Mouse (Mus musculus) heart, embryonic 13.5 days (tissue): Measurements from ENCODE around the gene Chpf2. TPM values are rescaled to one million over a fixed set of nuclear protein-coding genes. Genes with fewer than 3 reads are reported as not detected.
A peak's percentile ranks its signal among the peaks of the same experiment; 100 is the strongest.

Experiments
- ATAC-seq: fragments of 200-750 bp; cut with Nextera tagmentation; 2 replicates; pipeline ENCODE4 v1.8.0; 2017; ENCODE audit warnings: moderate TSS enrichment; ENCODE audit not compliant: insufficient number of reproducible peaks, low FRiP score, low TSS enrichment; ENCODE audit errors: extremely low read depth
- H3K27ac ChIP-seq: fragments of 300-500 bp; sonication (generic); replicated peaks from 2 replicates; pipeline ENCODE4 v1.5.1; 2015; ENCODE audit warnings: moderate library complexity, mild to moderate bottlenecking, inconsistent platforms
- H3K27me3 ChIP-seq: fragments of 300-500 bp; sonication (generic); replicated peaks from 2 replicates; pipeline ENCODE4 v1.6.1; 2015; ENCODE audit warnings: mild to moderate bottlenecking, inconsistent platforms
- H3K36me3 ChIP-seq: fragments of 300-500 bp; sonication (generic); 2 replicates; pipeline ENCODE4 v1.6.1; 2015; ENCODE audit warnings: mild to moderate bottlenecking, inconsistent platforms
- H3K4me1 ChIP-seq: fragments of 300-500 bp; sonication (generic); 2 replicates; pipeline ENCODE4 v1.6.1; 2015; ENCODE audit warnings: inconsistent platforms
- H3K4me2 ChIP-seq: fragments of 300-500 bp; sonication (generic); 2 replicates; pipeline ENCODE4 v1.6.1; 2015; ENCODE audit warnings: inconsistent platforms, mild to moderate bottlenecking, moderate library complexity
- H3K4me3 ChIP-seq: fragments of 300-500 bp; sonication (generic); 2 replicates; pipeline ENCODE4 v1.5.1; 2015; ENCODE audit warnings: moderate library complexity, mild to moderate bottlenecking, inconsistent platforms
- H3K9ac ChIP-seq: fragments of 300-500 bp; sonication (generic); 2 replicates; pipeline ENCODE4 v1.6.1; 2015; ENCODE audit warnings: inconsistent platforms, mild to moderate bottlenecking, moderate library complexity
- H3K9me3 ChIP-seq: fragments of 300-500 bp; sonication (generic); 2 replicates; pipeline ENCODE4 v1.6.1; 2016; ENCODE audit warnings: inconsistent platforms
- WGBS: fragments of 180-500 bp; shearing (Covaris S2); methylation state at CpG from one replicate; pipeline ENCODE4 v1.1.7; 2015; ENCODE audit warnings: mixed read lengths; 5-methylcytosine and 5-hydroxymethylcytosine counted together
- polyA plus RNA-seq: library from polyadenylated mRNA; unstranded; fragments of >200 nt; fragmentation: Nextera tagmentation; extraction: Ambion mirVana; gene quantifications from 2 replicates; pipeline ENCODE4 v1.2.1, GENCODE M21; 2015

Chpf2 gene
- polyA plus RNA-seq, 1 experiment from 2014 or later: 16.6 TPM

GRCm38 (mm10) chr5:24599137-24599536 is 12.6 kb downstream of the Chpf2 start:
- 14% methylated on average over 8 of the region's 8 CpGs for WGBS
- H3K4me2 ChIP-seq: peak overlapping the region; percentile 94
- no peaks in the 10 kb centered on the region for H3K9me3 ChIP-seq
- peaks cover 32% of the 10 kb centered on the region for H3K36me3 ChIP-seq
- peak overlapping the region; percentile 59 for H3K27ac ChIP-seq
- peaks cover 64% of the 10 kb centered on the region for H3K4me1 ChIP-seq
- no peak for ATAC-seq
- H3K9ac ChIP-seq: peak overlapping the region; percentile 84
- peak overlapping the region; percentile 62 for H3K4me3 ChIP-seq
- peaks cover 9% of the 10 kb centered on the region; the same call in 1 of the 2 replicates for H3K27me3 ChIP-seq

- H3K4me2 ChIP-seq: peak overlapping the region; percentile 94
- ATAC-seq: no peak
- H3K4me1 ChIP-seq: peaks cover 67% of the 10 kb centered on the region
- peak overlapping the region; percentile 100; the same call in 1 of the 2 replicates for H3K27ac ChIP-seq
- no peaks in the 10 kb centered on the region for H3K9me3 ChIP-seq
- peaks cover 9% of the 10 kb centered on the region; the same call in 1 of the 2 replicates for H3K27me3 ChIP-seq
- peak overlapping the region; percentile 96 for H3K9ac ChIP-seq
- peaks cover 21% of the 10 kb centered on the region for H3K36me3 ChIP-seq
- H3K4me3 ChIP-seq: peak overlapping the region; percentile 78
- WGBS: 45% methylated on average over 2 of the region's 2 CpGs
These were observed 13.7 kb downstream of the Chpf2 start for GRCm38 (mm10) chr5:24600236-24600635.

DNA sequence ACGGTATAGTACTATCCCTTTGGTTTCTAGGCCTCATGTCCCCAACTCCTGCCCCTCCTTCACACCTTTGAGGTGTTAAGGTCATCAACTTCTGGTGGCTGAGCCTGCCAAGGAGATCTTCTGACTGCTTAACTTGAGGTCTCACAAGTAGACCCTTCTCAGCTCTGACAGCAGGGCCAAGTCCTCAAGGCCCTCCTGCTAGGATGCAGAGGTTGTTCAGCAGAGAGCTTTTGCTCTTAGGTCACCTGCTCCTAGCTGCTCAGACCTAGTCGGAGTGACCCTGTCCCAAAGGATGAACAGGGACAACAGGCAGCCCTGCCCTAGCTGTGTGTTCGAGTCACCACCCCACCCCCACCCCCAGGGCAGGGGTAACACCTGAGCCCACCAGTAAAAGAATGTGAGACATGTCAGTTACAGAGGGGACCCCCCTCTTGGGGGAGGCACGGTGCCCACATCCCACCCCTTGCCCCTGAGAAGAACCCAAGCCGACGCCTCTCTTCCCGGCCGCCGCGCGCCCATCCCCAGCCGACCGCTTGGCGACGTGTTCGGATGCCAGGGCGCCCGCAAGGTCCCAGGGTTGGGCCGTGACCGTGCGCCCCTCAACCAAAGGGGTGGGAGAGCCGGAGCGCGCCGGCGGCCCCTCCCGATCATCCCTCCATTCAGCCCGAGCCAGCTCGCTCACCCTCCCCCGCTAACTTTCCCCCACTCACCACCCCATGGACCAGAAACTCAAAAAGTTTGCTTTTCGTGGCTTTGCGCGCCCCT is 14.7 kb downstream of the Chpf2 start:
- peaks cover 11% of the 10 kb centered on the region for H3K36me3 ChIP-seq
- peaks cover 9% of the 10 kb centered on the region; the same call in 1 of the 2 replicates for H3K27me3 ChIP-seq
- peaks cover 77% of the 10 kb centered on the region for H3K4me1 ChIP-seq
- ATAC-seq: no peak
- H3K4me3 ChIP-seq: peak overlapping the region; percentile 78
- no peaks in the 10 kb centered on the region for H3K9me3 ChIP-seq
- WGBS: under 1% methylated on average over 33 of the region's 33 CpGs
- H3K4me2 ChIP-seq: peak overlapping the region; percentile 94
- peak overlapping the region; percentile 96 for H3K9ac ChIP-seq
- H3K27ac ChIP-seq: peak overlapping the region; percentile 100

- peak overlapping the region; percentile 100 for H3K27ac ChIP-seq
- WGBS: under 1% methylated on average over 72 of the region's 73 CpGs
- no peaks in the 10 kb centered on the region for H3K9me3 ChIP-seq
- H3K9ac ChIP-seq: peak overlapping the region; percentile 96
- H3K4me1 ChIP-seq: peaks cover 77% of the 10 kb centered on the region
- H3K4me2 ChIP-seq: peak overlapping the region; percentile 94
- peak; percentile 23 for ATAC-seq
- peaks cover 9% of the 10 kb centered on the region; the same call in 1 of the 2 replicates for H3K27me3 ChIP-seq
- peaks cover 2% of the 10 kb centered on the region; the same call in 1 of the 2 replicates for H3K36me3 ChIP-seq
- H3K4me3 ChIP-seq: peak overlapping the region; percentile 78
These were observed 15.6 kb downstream of the Chpf2 start for GRCm38 (mm10) chr5:24601911-24602750.

DNA sequence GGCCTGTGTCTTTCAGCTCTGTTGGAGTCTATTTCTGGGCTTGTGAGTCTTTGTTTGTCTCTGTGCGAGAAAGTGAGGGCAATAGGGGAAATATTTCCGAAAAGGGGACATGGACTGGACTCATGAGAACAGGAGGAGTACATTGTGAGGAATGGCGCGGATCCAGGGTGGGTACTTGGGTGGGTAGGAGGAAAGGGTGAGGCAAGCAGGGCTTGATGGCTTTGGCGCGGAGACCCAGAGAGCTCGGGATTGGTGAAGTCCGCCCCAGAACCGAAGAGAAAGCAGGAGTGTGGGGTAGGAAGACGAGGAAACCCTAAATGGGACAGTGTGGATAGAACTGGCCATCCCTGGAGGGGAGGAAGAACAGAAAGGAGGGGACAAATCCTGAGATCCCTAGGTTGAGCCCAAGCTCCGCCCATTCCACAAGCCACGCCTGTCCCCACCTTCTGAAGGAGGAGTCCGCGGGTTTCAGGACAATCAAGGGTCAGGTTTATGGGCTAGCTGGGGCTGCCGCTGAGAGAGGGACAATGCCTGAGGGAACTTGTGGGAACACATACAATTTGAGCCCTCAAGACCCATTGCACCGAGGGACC is 16.3 kb downstream of the Chpf2 start:
- Histone ChIP-seq H3K4me3 (peak overlapping the region; percentile 78), H3K36me3 (no peaks in the 10 kb centered on the region), H3K9me3 (no peaks in the 10 kb centered on the region), H3K4me2 (peak overlapping the region; percentile 94), H3K9ac (peak overlapping the region; percentile 96), H3K27me3 (peaks cover 9% of the 10 kb centered on the region; the same call in 1 of the 2 replicates), H3K4me1 (peaks cover 73% of the 10 kb centered on the region), H3K27ac (peak overlapping the region; percentile 100)
- under 1% methylated on average over 16 of the region's 16 CpGs for WGBS
- peak; percentile 22; the same call in 1 of the 2 replicates for ATAC-seq

DNA sequence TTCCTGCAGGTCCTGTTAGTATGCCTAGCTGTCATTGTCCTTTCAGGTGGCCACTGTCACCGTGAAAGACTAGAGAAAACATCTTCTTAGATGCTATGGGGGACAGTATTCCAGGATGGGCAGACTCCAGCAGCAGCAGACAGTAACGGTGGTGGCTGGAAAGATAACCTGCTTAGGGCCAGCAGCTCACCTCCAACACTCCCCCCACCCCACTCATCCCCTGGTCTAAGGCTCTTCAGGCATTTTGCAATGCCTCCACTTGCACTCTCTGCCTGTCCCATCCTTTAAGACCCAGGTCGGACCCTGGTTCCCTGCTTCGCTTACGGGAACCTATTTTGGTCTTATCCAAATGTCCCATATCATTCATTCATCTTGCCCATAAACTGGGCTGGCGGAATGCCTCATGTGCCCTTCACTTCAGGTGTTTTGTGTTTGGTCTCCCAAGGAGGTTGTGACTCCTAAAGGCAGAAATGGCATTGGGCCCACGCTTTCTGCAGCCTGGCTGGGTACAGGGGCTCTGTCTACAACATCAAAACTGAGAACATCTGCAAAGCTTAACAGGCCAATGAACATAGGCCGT is 17.0 kb downstream of the Chpf2 start:
- H3K36me3 ChIP-seq: no peaks in the 10 kb centered on the region
- 47% methylated on average over 8 of the region's 8 CpGs for WGBS
- peaks cover 7% of the 10 kb centered on the region; the same call in 1 of the 2 replicates for H3K27me3 ChIP-seq
- peaks cover 68% of the 10 kb centered on the region for H3K4me1 ChIP-seq
- H3K4me2 ChIP-seq: peak overlapping the region; percentile 94
- H3K4me3 ChIP-seq: peak overlapping the region; percentile 78
- no peak for ATAC-seq
- no peaks in the 10 kb centered on the region for H3K9me3 ChIP-seq
- peak overlapping the region; percentile 96 for H3K9ac ChIP-seq
- H3K27ac ChIP-seq: peak overlapping the region; percentile 100

DNA sequence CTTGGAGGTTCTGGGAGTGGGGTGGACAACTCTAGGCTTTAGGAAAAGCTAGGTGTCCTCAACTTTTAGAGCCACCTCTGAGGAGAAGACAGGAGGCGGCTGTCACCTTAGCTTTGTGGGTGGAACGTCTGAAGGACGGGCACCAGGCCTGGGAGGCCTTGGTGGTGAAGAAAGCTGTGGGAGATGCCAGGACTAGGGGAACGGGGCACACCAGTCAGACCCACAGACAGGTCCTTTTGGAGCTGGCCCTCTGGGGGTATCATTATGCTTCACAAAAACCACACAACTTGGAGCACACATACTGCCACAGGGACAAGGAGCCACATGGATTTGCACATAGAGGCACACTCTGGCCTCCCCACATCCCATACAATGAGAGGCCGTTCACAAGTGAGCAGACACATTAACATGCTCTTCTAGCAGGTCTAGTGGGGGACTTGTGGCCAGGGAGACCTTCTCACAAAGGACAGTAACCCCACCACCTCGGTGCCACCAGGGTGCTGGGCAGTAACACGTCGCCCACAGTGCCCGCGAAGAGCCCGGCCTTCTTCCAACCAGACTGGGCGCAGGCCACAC is 17.6 kb downstream of the Chpf2 start:
- H3K27ac ChIP-seq: peak overlapping the region; percentile 100
- H3K36me3 ChIP-seq: no peaks in the 10 kb centered on the region
- H3K4me3 ChIP-seq: peak overlapping the region; percentile 77
- WGBS: 12% methylated on average over 12 of the region's 12 CpGs
- peak overlapping the region; percentile 94 for H3K4me2 ChIP-seq
- H3K9me3 ChIP-seq: no peaks in the 10 kb centered on the region
- no peak for ATAC-seq
- peaks cover 68% of the 10 kb centered on the region for H3K4me1 ChIP-seq
- H3K9ac ChIP-seq: peak overlapping the region; percentile 96
- peaks cover 4% of the 10 kb centered on the region; the same call in 1 of the 2 replicates for H3K27me3 ChIP-seq

DNA sequence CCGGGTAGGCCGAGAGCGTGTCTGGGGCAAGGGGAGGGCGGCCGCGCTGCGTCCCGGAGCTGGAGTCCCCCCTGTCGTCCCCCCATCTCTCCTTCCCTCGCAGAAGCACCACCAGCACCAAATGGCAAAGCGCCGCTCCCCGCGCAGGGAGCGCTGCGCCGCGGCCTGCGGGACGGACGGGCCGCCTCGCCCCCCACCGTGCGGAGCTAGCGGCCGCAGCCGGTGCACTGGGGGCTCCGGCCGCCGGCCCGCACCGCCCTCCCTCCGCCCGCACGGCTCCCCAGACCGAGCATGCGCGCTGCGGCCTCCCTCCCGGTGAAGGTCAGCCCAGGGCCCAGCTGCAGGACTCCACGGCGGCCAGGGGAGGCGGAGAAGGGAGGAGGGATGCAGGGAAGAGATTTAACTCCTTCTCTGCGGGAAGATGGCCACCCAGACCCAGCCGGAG is 18.1 kb downstream of the Chpf2 start:
- ATAC-seq: peak; percentile 45; the same call in 1 of the 2 replicates
- H3K27me3 ChIP-seq: no peaks in the 10 kb centered on the region
- H3K9ac ChIP-seq: peak overlapping the region; percentile 96
- H3K4me1 ChIP-seq: peaks cover 68% of the 10 kb centered on the region
- no peaks in the 10 kb centered on the region for H3K36me3 ChIP-seq
- peak overlapping the region; percentile 94 for H3K4me2 ChIP-seq
- H3K4me3 ChIP-seq: peak overlapping the region; percentile 77
- peak overlapping the region; percentile 100 for H3K27ac ChIP-seq
- H3K9me3 ChIP-seq: no peaks in the 10 kb centered on the region
- WGBS: under 1% methylated on average over 45 of the region's 46 CpGs

GRCm38 (mm10) chr5:24605321-24605979 is 18.9 kb downstream of the Chpf2 start:
- Histone ChIP-seq H3K4me2 (peak overlapping the region; percentile 94), H3K9ac (peak overlapping the region; percentile 96), H3K9me3 (no peaks in the 10 kb centered on the region), H3K4me1 (peaks cover 65% of the 10 kb centered on the region), H3K36me3 (no peaks in the 10 kb centered on the region), H3K4me3 (peak overlapping the region; percentile 77), H3K27me3 (no peaks in the 10 kb centered on the region), H3K27ac (peak overlapping the region; percentile 100)
- 14% methylated on average over 6 of the region's 6 CpGs for WGBS
- ATAC-seq: no peak
